Mouse (Mus musculus): Measurements from ENCODE around the gene Cd46. TPM values are rescaled to one million over a fixed set of nuclear protein-coding genes. Genes with fewer than 3 reads are reported as not detected.

Cd46 gene
- polyA plus RNA-seq, 1 experiment from 2014 or later: 1.00 TPM

GRCm38 (mm10) chr1:195027507-195027906 is 64.5 kb downstream of the Cd46 start:
- no peak overlapping the region for H3K9ac ChIP-seq (ENCODE audit: low read length)
- no peak overlapping the region for H3K4me2 ChIP-seq
- H3K9me3 ChIP-seq (ENCODE audit: control insufficient read depth, low read length): no peaks in the 10 kb centered on the region
- ATAC-seq (ENCODE audit: low FRiP score) (no peak), DNase-seq (ENCODE audit: low spot score, missing footprints) (no peak)
- 43% methylated on average over 1 of the region's 1 CpGs for WGBS
- no peaks in the 10 kb centered on the region for H3K27me3 ChIP-seq (ENCODE audit: control insufficient read depth, insufficient read depth, low read length)
- H3K4me1 ChIP-seq (ENCODE audit: control insufficient read depth, insufficient read depth, low read length): no peaks in the 10 kb centered on the region
- H3K4me3 ChIP-seq (ENCODE audit: low read depth, low read length): no peak overlapping the region
- no peaks in the 10 kb centered on the region for H3K36me3 ChIP-seq (ENCODE audit: control insufficient read depth, insufficient read depth, low read length)
- H3K27ac ChIP-seq (ENCODE audit: low read depth, low read length): no peak overlapping the region

- Histone ChIP-seq H3K36me3 (ENCODE audit: control insufficient read depth, insufficient read depth, low read length) (no peaks in the 10 kb centered on the region), H3K9me3 (ENCODE audit: control insufficient read depth, low read length) (no peaks in the 10 kb centered on the region), H3K4me1 (ENCODE audit: control insufficient read depth, insufficient read depth, low read length) (no peaks in the 10 kb centered on the region), H3K27ac (ENCODE audit: low read depth, low read length) (no peak overlapping the region), H3K4me2 (no peak overlapping the region), H3K9ac (ENCODE audit: low read length) (no peak overlapping the region), H3K27me3 (ENCODE audit: control insufficient read depth, insufficient read depth, low read length) (no peaks in the 10 kb centered on the region), H3K4me3 (ENCODE audit: low read depth, low read length) (no peak overlapping the region)
- WGBS: 78% methylated on average over 1 of the region's 1 CpGs
- ATAC-seq (ENCODE audit: low FRiP score): no peak
- DNase-seq (ENCODE audit: low spot score, missing footprints): no peak
Measured at GRCm38 (mm10) chr1:195023848-195024247, 68.2 kb downstream of the Cd46 start.

- no peak for DNase-seq (ENCODE audit: low spot score, missing footprints)
- H3K4me1 ChIP-seq (ENCODE audit: control insufficient read depth, insufficient read depth, low read length): no peaks in the 10 kb centered on the region
- H3K4me3 ChIP-seq (ENCODE audit: low read depth, low read length): no peak overlapping the region
- no peaks in the 10 kb centered on the region for H3K27me3 ChIP-seq (ENCODE audit: control insufficient read depth, insufficient read depth, low read length)
- H3K9me3 ChIP-seq (ENCODE audit: control insufficient read depth, low read length): no peaks in the 10 kb centered on the region
- H3K36me3 ChIP-seq (ENCODE audit: control insufficient read depth, insufficient read depth, low read length): no peaks in the 10 kb centered on the region
- WGBS: 75% methylated on average over 2 of the region's 2 CpGs
- no peak overlapping the region for H3K4me2 ChIP-seq
- H3K9ac ChIP-seq (ENCODE audit: low read length): no peak overlapping the region
- H3K27ac ChIP-seq (ENCODE audit: low read depth, low read length): no peak overlapping the region
- ATAC-seq (ENCODE audit: low FRiP score): no peak
Measured at GRCm38 (mm10) chr1:195021831-195022230, 70.2 kb downstream of the Cd46 start.

GRCm38 (mm10) chr1:195019062-195019600 is 72.9 kb downstream of the Cd46 start:
- no peak for DNase-seq (ENCODE audit: low spot score, missing footprints)
- Histone ChIP-seq H3K27me3 (ENCODE audit: control insufficient read depth, insufficient read depth, low read length) (no peaks in the 10 kb centered on the region), H3K27ac (ENCODE audit: low read depth, low read length) (no peak overlapping the region), H3K4me1 (ENCODE audit: control insufficient read depth, insufficient read depth, low read length) (no peaks in the 10 kb centered on the region), H3K4me3 (ENCODE audit: low read depth, low read length) (no peak overlapping the region), H3K9ac (ENCODE audit: low read length) (no peak overlapping the region), H3K4me2 (no peak overlapping the region), H3K36me3 (ENCODE audit: control insufficient read depth, insufficient read depth, low read length) (no peaks in the 10 kb centered on the region), H3K9me3 (ENCODE audit: control insufficient read depth, low read length) (no peaks in the 10 kb centered on the region)
- ATAC-seq (ENCODE audit: low FRiP score): no peak
- WGBS: 96% methylated on average over 5 of the region's 5 CpGs

DNA sequence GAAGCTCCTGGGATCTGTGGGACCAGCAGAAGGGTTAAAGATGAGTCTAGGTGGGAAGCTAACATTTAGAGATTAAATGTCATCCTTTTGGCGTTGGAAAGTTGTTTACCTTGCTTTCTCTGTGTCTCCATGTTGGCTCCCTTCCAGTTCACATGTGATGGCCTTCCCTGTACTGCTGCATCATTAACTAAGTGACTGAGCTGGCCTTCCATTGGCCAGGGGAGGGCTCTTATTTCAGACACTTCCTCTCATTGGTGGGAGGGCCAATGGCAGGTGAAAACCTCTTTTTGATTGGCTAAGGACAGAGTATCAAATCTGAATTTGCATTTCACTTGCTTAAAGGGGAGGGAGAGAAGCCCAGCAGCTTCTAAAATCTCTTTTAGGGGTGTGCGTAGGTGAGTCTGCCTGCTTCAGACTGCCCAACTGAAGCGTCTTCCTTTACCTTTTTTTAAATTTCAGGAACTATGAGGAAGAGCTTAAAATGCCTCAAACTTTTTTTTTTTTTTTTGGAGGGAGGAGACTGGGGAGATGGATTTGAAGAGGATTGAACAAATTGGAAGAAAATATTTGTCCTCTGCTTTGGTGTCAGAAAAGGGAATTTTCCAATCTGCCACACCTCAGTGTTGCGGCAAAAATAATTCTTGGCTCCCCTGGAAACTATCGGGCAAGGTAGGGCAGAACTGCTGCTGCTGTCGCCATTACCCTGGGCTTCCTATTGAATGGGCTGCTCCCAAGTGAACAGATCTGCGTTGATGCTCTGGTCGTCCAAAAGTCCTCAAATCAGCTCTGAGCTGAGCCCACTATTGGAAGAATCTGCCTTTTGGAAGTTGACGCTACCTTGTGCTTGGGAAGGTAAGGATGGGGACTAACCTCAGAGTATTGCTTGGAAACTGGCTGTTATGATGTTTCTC is 73.7 kb downstream of the Cd46 start:
- WGBS: 86% methylated on average over 9 of the region's 9 CpGs
- Histone ChIP-seq H3K4me3 (ENCODE audit: low read depth, low read length) (no peak overlapping the region), H3K27ac (ENCODE audit: low read depth, low read length) (no peak overlapping the region), H3K36me3 (ENCODE audit: control insufficient read depth, insufficient read depth, low read length) (no peaks in the 10 kb centered on the region), H3K4me2 (no peak overlapping the region), H3K9me3 (ENCODE audit: control insufficient read depth, low read length) (no peaks in the 10 kb centered on the region), H3K9ac (ENCODE audit: low read length) (no peak overlapping the region), H3K27me3 (ENCODE audit: control insufficient read depth, insufficient read depth, low read length) (no peaks in the 10 kb centered on the region), H3K4me1 (ENCODE audit: control insufficient read depth, insufficient read depth, low read length) (no peaks in the 10 kb centered on the region)
- DNase-seq (ENCODE audit: low spot score, missing footprints): no peak
- peak; percentile 62 for ATAC-seq (ENCODE audit: low FRiP score)

DNA sequence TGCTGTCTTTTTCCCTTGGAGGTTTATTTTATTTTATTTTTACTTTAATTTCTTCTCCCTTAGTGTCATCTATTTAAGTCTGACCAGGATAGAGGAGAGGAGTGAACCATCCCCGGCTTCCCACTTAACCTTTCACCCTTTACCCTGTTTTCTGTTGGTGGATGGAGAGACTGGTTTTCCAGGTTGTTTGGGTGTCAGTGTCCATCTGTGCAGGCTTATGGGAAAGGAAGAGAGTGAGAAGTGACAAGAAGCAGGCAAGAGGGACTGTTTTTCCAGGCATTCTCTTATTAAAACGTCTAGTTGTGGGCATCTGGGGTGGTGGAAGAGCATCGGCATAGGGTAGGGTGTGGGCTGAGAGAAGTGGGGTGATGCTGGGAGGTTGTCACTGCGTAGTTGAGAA is 74.4 kb downstream of the Cd46 start:
- Histone ChIP-seq H3K27ac (ENCODE audit: low read depth, low read length) (no peak overlapping the region), H3K4me1 (ENCODE audit: control insufficient read depth, insufficient read depth, low read length) (no peaks in the 10 kb centered on the region), H3K9ac (ENCODE audit: low read length) (no peak overlapping the region), H3K9me3 (ENCODE audit: control insufficient read depth, low read length) (no peaks in the 10 kb centered on the region), H3K4me2 (no peak overlapping the region), H3K4me3 (ENCODE audit: low read depth, low read length) (no peak overlapping the region), H3K36me3 (ENCODE audit: control insufficient read depth, insufficient read depth, low read length) (no peaks in the 10 kb centered on the region), H3K27me3 (ENCODE audit: control insufficient read depth, insufficient read depth, low read length) (no peaks in the 10 kb centered on the region)
- ATAC-seq (ENCODE audit: low FRiP score) (no peak), DNase-seq (ENCODE audit: low spot score, missing footprints) (no peak)
- WGBS: 86% methylated on average over 4 of the region's 4 CpGs

- H3K9ac ChIP-seq (ENCODE audit: low read length): no peak overlapping the region
- peak; percentile 84 for DNase-seq (ENCODE audit: low spot score, missing footprints)
- H3K36me3 ChIP-seq (ENCODE audit: control insufficient read depth, insufficient read depth, low read length): no peaks in the 10 kb centered on the region
- no peaks in the 10 kb centered on the region for H3K27me3 ChIP-seq (ENCODE audit: control insufficient read depth, insufficient read depth, low read length)
- no peak overlapping the region for H3K27ac ChIP-seq (ENCODE audit: low read depth, low read length)
- H3K4me3 ChIP-seq (ENCODE audit: low read depth, low read length): no peak overlapping the region
- H3K4me2 ChIP-seq: no peak overlapping the region
- no peaks in the 10 kb centered on the region for H3K9me3 ChIP-seq (ENCODE audit: control insufficient read depth, low read length)
- WGBS: 73% methylated on average over 11 of the region's 11 CpGs
- ATAC-seq (ENCODE audit: low FRiP score): peak; percentile 66; the same call in 1 of the 2 replicates
- no peaks in the 10 kb centered on the region for H3K4me1 ChIP-seq (ENCODE audit: control insufficient read depth, insufficient read depth, low read length)
Measured at GRCm38 (mm10) chr1:195016811-195017501, 75.1 kb downstream of the Cd46 start.

DNA sequence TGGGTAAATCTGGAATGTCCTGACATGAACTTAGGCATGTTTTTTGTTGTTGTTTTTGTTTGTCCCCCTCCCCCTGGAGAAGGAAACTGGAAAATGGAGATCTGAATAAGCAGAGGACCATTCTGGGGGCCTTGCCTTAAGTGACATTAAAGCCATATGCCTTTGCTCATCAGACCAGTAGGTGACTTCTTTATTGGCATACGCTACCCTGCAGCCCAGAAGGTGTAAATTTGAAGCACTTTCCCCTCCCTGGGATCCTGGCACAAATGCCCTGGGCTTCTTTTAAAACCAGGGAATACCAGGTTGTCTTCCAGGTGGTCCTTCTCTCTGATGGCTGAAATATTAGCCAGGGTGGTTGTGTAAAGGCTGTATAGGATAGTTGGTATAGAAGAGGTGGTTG is 76.8 kb downstream of the Cd46 start:
- H3K27me3 ChIP-seq (ENCODE audit: control insufficient read depth, insufficient read depth, low read length): no peaks in the 10 kb centered on the region
- 97% methylated on average over 1 of the region's 1 CpGs for WGBS
- H3K36me3 ChIP-seq (ENCODE audit: control insufficient read depth, insufficient read depth, low read length): no peaks in the 10 kb centered on the region
- DNase-seq (ENCODE audit: low spot score, missing footprints): no peak
- H3K4me1 ChIP-seq (ENCODE audit: control insufficient read depth, insufficient read depth, low read length): no peaks in the 10 kb centered on the region
- H3K9me3 ChIP-seq (ENCODE audit: control insufficient read depth, low read length): no peaks in the 10 kb centered on the region
- H3K4me2 ChIP-seq: no peak overlapping the region
- H3K9ac ChIP-seq (ENCODE audit: low read length): no peak overlapping the region
- H3K4me3 ChIP-seq (ENCODE audit: low read depth, low read length): no peak overlapping the region
- no peak for ATAC-seq (ENCODE audit: low FRiP score)
- H3K27ac ChIP-seq (ENCODE audit: low read depth, low read length): no peak overlapping the region

Data from midbrain, embryonic 11.5 days (tissue).